Mouse (Mus musculus) small intestine, adult 2 months (tissue): ENCODE data around the gene Gm867.

Experiments used
- CTCF ChIP-seq: fragments of 200-500 bp; IDR thresholded peaks from 2 replicates; pipeline ENCODE4 v1.5.1; 2012; ENCODE audit warnings: low read depth, mild to moderate bottlenecking, control low read depth, inconsistent platforms, low read length, moderate library complexity, mixed read lengths; ENCODE audit not compliant: insufficient replicate concordance, insufficient read length; ENCODE audit errors: extremely low read depth
- POLR2A ChIP-seq: fragments of 200-500 bp; IDR thresholded peaks from 2 replicates; pipeline ENCODE4 v1.6.1; 2012; ENCODE audit warnings: low read depth, mild to moderate bottlenecking, control low read depth, inconsistent platforms, low read length, moderate library complexity

DNA sequence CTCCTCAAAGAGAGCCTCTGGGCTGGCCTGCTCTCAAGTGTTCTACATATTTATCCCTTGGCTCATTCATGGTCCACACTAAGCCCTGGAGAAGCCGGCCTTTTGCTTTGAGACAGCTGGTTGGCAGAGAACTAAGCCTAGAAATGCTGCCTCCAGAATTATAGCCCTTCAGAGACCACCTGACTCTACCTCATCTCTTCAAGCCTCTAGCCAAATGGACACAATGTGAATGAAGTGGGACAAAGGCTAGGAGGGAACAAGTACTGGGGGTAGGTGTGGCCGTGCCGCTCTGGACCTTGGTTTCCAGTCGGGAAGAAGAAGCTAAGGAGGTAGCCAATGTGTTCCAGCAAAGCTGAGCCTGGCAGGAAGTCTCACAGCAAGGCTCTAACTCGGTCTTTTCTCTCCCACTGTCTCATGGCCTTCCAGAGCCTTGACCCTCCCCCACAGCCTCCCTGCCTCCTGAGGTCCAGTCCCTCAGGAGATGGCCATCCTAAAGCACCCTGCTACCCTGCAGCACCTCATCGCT, 42.4 kb downstream of the Gm867 start:
- TF ChIP-seq CTCF (no peak), POLR2A (no peak)
